Mouse (Mus musculus) bone marrow macrophage, adult 2 months (primary cell): Measurements from ENCODE around the gene Rtn3.

ENCODE experiments used
- CTCF ChIP-seq: IDR thresholded peaks from 2 replicates; pipeline ENCODE4 v1.5.1; 2012; ENCODE audit warnings: low read depth, mild to moderate bottlenecking, low read length, moderate library complexity
- POLR2A ChIP-seq: IDR thresholded peaks from 2 replicates; pipeline ENCODE4 v1.6.1; 2012; ENCODE audit warnings: mild to moderate bottlenecking, low read depth, low read length, borderline replicate concordance

DNA sequence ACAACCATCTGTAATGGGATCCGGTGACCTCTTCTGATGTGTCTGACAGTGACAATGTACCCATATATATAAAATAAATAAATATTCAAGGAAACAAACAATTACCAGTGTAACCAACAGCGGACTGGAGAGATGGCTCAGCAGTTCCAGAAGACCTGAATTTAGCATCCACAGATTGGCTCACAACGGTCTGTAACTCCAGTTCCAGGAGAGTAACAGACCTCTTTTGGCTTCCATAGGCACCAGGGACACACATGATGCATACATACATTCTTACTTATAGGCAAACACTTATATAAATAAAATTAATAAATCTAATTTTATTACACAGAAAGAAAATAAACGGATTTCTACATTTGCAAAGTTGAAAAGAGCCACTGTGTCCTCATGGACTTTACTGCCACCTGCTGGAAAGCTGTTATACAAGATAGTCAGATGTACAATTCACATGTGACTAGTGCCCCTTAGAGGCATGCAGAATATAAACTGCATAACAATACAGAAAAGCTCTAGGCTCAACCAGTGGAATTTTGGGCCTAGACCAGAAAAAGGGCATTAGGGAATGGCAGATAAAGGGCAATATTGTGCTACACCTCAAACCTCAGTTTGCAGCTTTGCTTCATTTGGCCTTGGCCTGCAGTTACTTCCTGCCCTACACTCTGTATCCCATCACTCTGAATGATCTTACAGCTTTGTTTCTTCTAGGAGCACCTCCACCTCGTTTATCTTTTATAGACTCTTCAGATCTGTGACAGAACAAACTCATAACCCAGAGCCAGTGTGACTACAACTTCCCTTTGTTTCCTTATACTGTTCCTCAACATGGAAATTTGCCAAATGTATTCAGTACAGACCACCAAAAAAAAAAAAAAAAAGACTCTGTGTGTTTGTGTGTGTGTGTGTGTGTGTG, 46.8 kb downstream of the Rtn3 start:
- TF ChIP-seq CTCF (no peak), POLR2A (no peak)
